9 mouse cellular contexts compared by ENCODE assay signal in genomic region chr2:170060066-170060465, GRCm38 (mm10).
DNase-seq lines count a peak whose midpoint lies in the region; ATAC-seq and TF ChIP-seq lines count a peak whose summit lies in the region.
"Had no signal": no experiment of that assay in that cellular context is flagged by ENCODE, and none has a peak within 500 bp of the region (broad histone marks: within the 10 kb centered on the region; RNA-seq: fewer than 3 reads in every experiment).

No protein-coding gene starts in this region.

- H3K36me3 ChIP-seq in heart, adult 2 months (ENCODE audit: control insufficient read depth, insufficient read depth, low read length), result no peaks in the 10 kb centered on the region
- no peaks in the 10 kb centered on the region for H3K36me3 ChIP-seq in heart, embryonic 11.5 days (ENCODE audit: control insufficient read depth, insufficient read depth, low read length)
- H3K36me3 ChIP-seq in MEL (ENCODE audit: control insufficient read depth in 1 of 2, insufficient read depth in 2 of 2, low read length in 2 of 2), result no peaks in the 10 kb centered on the region
- H3K36me3 ChIP-seq: embryonic facial prominence, embryonic 12.5 days had no signal

- ATAC-seq in heart, embryonic 11.5 days (replicated peaks; ENCODE audit: insufficient number of reproducible peaks, low FRiP score, low TSS enrichment), result no peak

- intact Hi-C loops in heart, adult 2 months (cut with DNase I), result no loop called here

- H3K79me2 ChIP-seq in heart, adult 2 months (replicated peaks; ENCODE audit: control insufficient read depth, insufficient read depth, low read length), result no peaks in the 10 kb centered on the region
- no peaks in the 10 kb centered on the region for H3K79me2 ChIP-seq in MEL (ENCODE audit: control insufficient read depth, insufficient read depth, low read length, poor library complexity)

- peak; percentile 68 for TF ChIP-seq CTCF in heart, adult 2 months (IDR thresholded peaks at IDR 0.05)
- peak; percentile 73 to 88 (median 80) for TF ChIP-seq CTCF in MEL (IDR thresholded peaks at IDR 0.05 in 2 of 3, conservative IDR thresholded peaks at IDR 0.05 in 1 of 3; ENCODE audit: control insufficient read depth in 1 of 3, insufficient read depth in 1 of 3, low read depth in 2 of 3, low read length in 3 of 3, poor library complexity in 1 of 3, severe bottlenecking in 1 of 3)

- no peak overlapping the region for H3K27ac ChIP-seq in heart, adult 2 months
- H3K27ac ChIP-seq in heart, embryonic 11.5 days (ENCODE audit: low read depth, low read length), result no peak overlapping the region
- no peak overlapping the region for H3K27ac ChIP-seq in MEL (ENCODE audit: control insufficient read depth, low read depth, low read length)
- H3K27ac ChIP-seq: embryonic facial prominence, embryonic 12.5 days had no signal

- H3K4me1 ChIP-seq in heart, adult 2 months (ENCODE audit: control insufficient read depth, insufficient read depth, low read length), result no peaks in the 10 kb centered on the region
- no peaks in the 10 kb centered on the region for H3K4me1 ChIP-seq in heart, embryonic 11.5 days (ENCODE audit: control insufficient read depth, insufficient read depth, low read length)
- H3K4me1 ChIP-seq in MEL (ENCODE audit: control insufficient read depth in 1 of 2, insufficient read depth in 2 of 2, low read length in 2 of 2), result no peaks in the 10 kb centered on the region
- H3K4me1 ChIP-seq: embryonic facial prominence, embryonic 12.5 days had no signal

- no peak for TF ChIP-seq POLR2A in heart, adult 2 months (IDR thresholded peaks at IDR 0.05; ENCODE audit: insufficient read depth, low read depth, low read length)
- no peak for TF ChIP-seq POLR2A in MEL (IDR thresholded peaks at IDR 0.05; ENCODE audit: control insufficient read depth in 1 of 2, insufficient read depth in 1 of 2, low read depth in 1 of 2, low read length in 2 of 2, poor library complexity in 1 of 2)

- 61% methylated on average over 4 of the region's 4 CpGs for WGBS in heart, adult 2 months
- WGBS in heart, embryonic 11.5 days (ENCODE audit: insufficient replicate concordance), result 60% methylated on average over 4 of the region's 4 CpGs

- H3K4me2 ChIP-seq in heart, embryonic 11.5 days, result no peak overlapping the region
- H3K4me2 ChIP-seq: embryonic facial prominence, embryonic 12.5 days had no signal

- no peak overlapping the region for H3K4me3 ChIP-seq in heart, adult 2 months
- H3K4me3 ChIP-seq in heart, embryonic 11.5 days (ENCODE audit: low read depth, low read length), result no peak overlapping the region
- H3K4me3 ChIP-seq in MEL (ENCODE audit: control insufficient read depth in 1 of 2, insufficient read depth in 1 of 2, low read depth in 2 of 2, low read length in 2 of 2), result no peak overlapping the region
- H3K4me3 ChIP-seq: embryonic facial prominence, embryonic 12.5 days had no signal

- peak; percentile 70 for TF ChIP-seq RAD21 in MEL (IDR thresholded peaks at IDR 0.05; ENCODE audit: low read depth, low read length)

- no peaks in the 10 kb centered on the region for H3K9me3 ChIP-seq in heart, embryonic 11.5 days (replicated peaks; ENCODE audit: control insufficient read depth, low read length)
- no peaks in the 10 kb centered on the region for H3K9me3 ChIP-seq in MEL (replicated peaks; ENCODE audit: insufficient read depth, low read length)
- H3K9me3 ChIP-seq: embryonic facial prominence, embryonic 12.5 days had no signal

- TF ChIP-seq EP300 in heart, adult 2 months (IDR thresholded peaks at IDR 0.05; ENCODE audit: insufficient read depth, low read depth, low read length), result no peak
- no peak for TF ChIP-seq EP300 in MEL (IDR thresholded peaks at IDR 0.05; ENCODE audit: low read depth in 1 of 2, low read length in 2 of 2)

- DNase-seq in heart, adult 2 months, result no peak
- DNase-seq in 416B (ENCODE audit: low read depth) (peak; percentile 57), MEL (ENCODE audit: low read depth, low spot score) (peak; percentile 50)
- peak; percentile 50 to 58 for DNase-seq in kidney, postnatal 4 days
- DNase-seq in thymus, adult 18-20 months, result peak; percentile 14 to 22
- no peak for DNase-seq in right cerebral cortex, postnatal 36 days (ENCODE audit: low spot score in 2 of 2)
- DNase-seq in layer of hippocampus, postnatal 14 days (ENCODE audit: low spot score in 2 of 2), result no peak

- H3K27me3 ChIP-seq in heart, adult 2 months (ENCODE audit: control insufficient read depth, insufficient read depth, low read length), result no peaks in the 10 kb centered on the region
- H3K27me3 ChIP-seq in heart, embryonic 11.5 days (ENCODE audit: control insufficient read depth, insufficient read depth, low read length), result no peaks in the 10 kb centered on the region
- H3K27me3 ChIP-seq in MEL (ENCODE audit: control insufficient read depth in 1 of 2, insufficient read depth in 2 of 2, low read length in 2 of 2), result no peaks in the 10 kb centered on the region
- H3K27me3 ChIP-seq: embryonic facial prominence, embryonic 12.5 days had no signal

- H3K9ac ChIP-seq in heart, adult 2 months (ENCODE audit: low read depth, low read length), result no peak overlapping the region
- H3K9ac ChIP-seq in heart, embryonic 11.5 days (ENCODE audit: low read depth, low read length), result no peak overlapping the region
- H3K9ac ChIP-seq in MEL (ENCODE audit: control insufficient read depth, low read depth, low read length, poor library complexity, severe bottlenecking), result no peak overlapping the region
- H3K9ac ChIP-seq: embryonic facial prominence, embryonic 12.5 days had no signal

TF ChIP-seq in MEL, 35 proteins besides CTCF, POLR2A, EP300 and RAD21:
- peak; percentile 89 for TF ChIP-seq SMC3 (IDR thresholded peaks at IDR 0.05; ENCODE audit: low read depth, low read length)
- no peak for TF ChIP-seq MAZ (IDR thresholded peaks at IDR 0.05; ENCODE audit: low read depth, low read length)
- TF ChIP-seq NELFE (IDR thresholded peaks at IDR 0.05; ENCODE audit: low read depth, low read length), result no peak
- TF ChIP-seq ELF1 (IDR thresholded peaks at IDR 0.05; ENCODE audit: low read depth, low read length), result 0 out of 2 replicates have a peak, but pooled peaks have one; percentile 8
- peak; percentile 80 for TF ChIP-seq ZC3H11A (IDR thresholded peaks at IDR 0.05; ENCODE audit: low read depth, low read length)

Comparison
In these comparisons a context has a peak if more than half of its experiments do, and no peak if none do; other contexts are left out.
1. DNase-seq: peak in 416B (single experiment), MEL (single experiment), kidney, postnatal 4 days (2 of 2) and thymus, adult 18-20 months (2 of 2); none in heart, adult 2 months (0 of 2), right cerebral cortex, postnatal 36 days (0 of 2) and layer of hippocampus, postnatal 14 days (0 of 2).